18 mouse cellular contexts compared by ENCODE assay signal in genomic region chr7:109039445-109039844, GRCm38 (mm10). TPM values are rescaled to one million over a fixed set of nuclear protein-coding genes. Genes with fewer than 3 reads are reported as not detected.
DNase-seq lines count a peak whose midpoint lies in the region; ATAC-seq and TF ChIP-seq lines count a peak whose summit lies in the region.
"Had no signal": no experiment of that assay in that cellular context is flagged by ENCODE, and none has a peak within 500 bp of the region (broad histone marks: within the 10 kb centered on the region; RNA-seq: fewer than 3 reads in every experiment).

No protein-coding gene starts in this region.

- no peaks in the 10 kb centered on the region for H3K4me1 ChIP-seq in liver, embryonic 11.5 days (replicated peaks; ENCODE audit: control insufficient read depth, insufficient read depth, low read length)
- no peaks in the 10 kb centered on the region for H3K4me1 ChIP-seq in liver, postnatal 0 days (ENCODE audit: insufficient read depth)
- peaks cover 30% of the 10 kb centered on the region for H3K4me1 ChIP-seq in cerebellum, adult 2 months (ENCODE audit: control insufficient read depth, insufficient read depth, low read length)
- no peaks in the 10 kb centered on the region; the same call in 1 of the 2 replicates for H3K4me1 ChIP-seq in forebrain, postnatal 0 days (ENCODE audit: insufficient read depth)
- H3K4me1 ChIP-seq: heart, embryonic 12.5 days; limb, embryonic 12.5 days; neural tube, embryonic 15.5 days had no signal

- H3K4me2 ChIP-seq in liver, embryonic 11.5 days: no peak overlapping the region
- no peak overlapping the region for H3K4me2 ChIP-seq in liver, postnatal 0 days (ENCODE audit: low read depth, low read length)
- no peak overlapping the region for H3K4me2 ChIP-seq in forebrain, postnatal 0 days (ENCODE audit: low read depth)
- H3K4me2 ChIP-seq: heart, embryonic 12.5 days; hindbrain, embryonic 14.5 days; limb, embryonic 12.5 days; neural tube, embryonic 15.5 days had no signal

- H3K4me3 ChIP-seq in liver, embryonic 11.5 days (ENCODE audit: low read depth, low read length): no peak overlapping the region
- H3K4me3 ChIP-seq in liver, postnatal 0 days (ENCODE audit: low read depth, low read length): no peak overlapping the region
- H3K4me3 ChIP-seq in cerebellum, adult 2 months (replicated peaks; ENCODE audit: insufficient read depth, low read depth, low read length): no peak overlapping the region
- H3K4me3 ChIP-seq in forebrain, postnatal 0 days (ENCODE audit: low read depth, low read length): no peak overlapping the region
- H3K4me3 ChIP-seq: erythroblast, embryonic 14.5 days; heart, embryonic 12.5 days; limb, embryonic 12.5 days; neural tube, embryonic 15.5 days had no signal

- no peak for TF ChIP-seq EP300 in liver, postnatal 0 days (IDR thresholded peaks at IDR 0.05; ENCODE audit: low read depth)

- no peak overlapping the region for H3K27ac ChIP-seq in liver, embryonic 11.5 days (ENCODE audit: low read depth, low read length)
- H3K27ac ChIP-seq in liver, postnatal 0 days (ENCODE audit: low read depth): no peak overlapping the region
- H3K27ac ChIP-seq in cerebellum, adult 2 months (ENCODE audit: insufficient read depth, low read length): peak overlapping the region; percentile 93; the same call in 1 of the 2 replicates
- H3K27ac ChIP-seq in forebrain, postnatal 0 days (ENCODE audit: low read depth, low read length): peak overlapping the region; percentile 72
- H3K27ac ChIP-seq: hindbrain, embryonic 14.5 days; kidney, postnatal 0 days; limb, embryonic 12.5 days; neural tube, embryonic 15.5 days; stomach, postnatal 0 days had no signal

- H3K27me3 ChIP-seq in liver, embryonic 11.5 days (replicated peaks; ENCODE audit: control insufficient read depth, insufficient read depth, low read length): no peaks in the 10 kb centered on the region
- no peaks in the 10 kb centered on the region for H3K27me3 ChIP-seq in liver, postnatal 0 days (ENCODE audit: insufficient read depth, low read length)
- H3K27me3 ChIP-seq in cerebellum, adult 2 months (ENCODE audit: control insufficient read depth, insufficient read depth, low read length): no peaks in the 10 kb centered on the region
- no peaks in the 10 kb centered on the region for H3K27me3 ChIP-seq in forebrain, postnatal 0 days (ENCODE audit: insufficient read depth, low read length)
- H3K27me3 ChIP-seq: heart, embryonic 12.5 days; limb, embryonic 12.5 days; neural tube, embryonic 15.5 days had no signal

- H3K9me3 ChIP-seq in liver, embryonic 11.5 days (ENCODE audit: control insufficient read depth, low read length): no peaks in the 10 kb centered on the region
- H3K9me3 ChIP-seq in liver, postnatal 0 days (ENCODE audit: low read length): no peaks in the 10 kb centered on the region
- H3K9me3 ChIP-seq in forebrain, postnatal 0 days (ENCODE audit: low read length): no peaks in the 10 kb centered on the region
- H3K9me3 ChIP-seq: heart, embryonic 12.5 days; limb, embryonic 12.5 days; neural tube, embryonic 15.5 days had no signal

- H3K9ac ChIP-seq in liver, embryonic 11.5 days (ENCODE audit: low read depth, low read length): no peak overlapping the region
- no peak overlapping the region for H3K9ac ChIP-seq in liver, postnatal 0 days (replicated peaks)
- H3K9ac ChIP-seq in forebrain, postnatal 0 days: no peak overlapping the region
- H3K9ac ChIP-seq: heart, embryonic 12.5 days; hindbrain, embryonic 14.5 days; limb, embryonic 12.5 days; neural tube, embryonic 15.5 days had no signal

- TF ChIP-seq CTCF in liver, postnatal 0 days (IDR thresholded peaks at IDR 0.05; ENCODE audit: low read depth): no peak
- no peak for TF ChIP-seq CTCF in cerebellum, adult 2 months (IDR thresholded peaks at IDR 0.05; ENCODE audit: borderline replicate concordance, insufficient read depth, low read depth, low read length)
- TF ChIP-seq CTCF in forebrain, postnatal 0 days (IDR thresholded peaks at IDR 0.05; ENCODE audit: low read depth): no peak

- H3K36me3 ChIP-seq in liver, embryonic 11.5 days (ENCODE audit: control insufficient read depth, insufficient read depth, low read length): no peaks in the 10 kb centered on the region
- no peaks in the 10 kb centered on the region for H3K36me3 ChIP-seq in liver, postnatal 0 days (replicated peaks; ENCODE audit: insufficient read depth, low read length)
- peaks cover 9% of the 10 kb centered on the region; the same call in 1 of the 2 replicates for H3K36me3 ChIP-seq in forebrain, postnatal 0 days (ENCODE audit: insufficient read depth)
- H3K36me3 ChIP-seq: heart, embryonic 12.5 days; limb, embryonic 12.5 days had no signal

- no peak for ATAC-seq in liver, embryonic 11.5 days (replicated peaks; ENCODE audit: low FRiP score)
- ATAC-seq in liver, postnatal 0 days: no peak
- ATAC-seq in forebrain, postnatal 0 days: peak; percentile 95

- peak; percentile 20; the same call in 1 of the 2 replicates for TF ChIP-seq POLR2A in cerebellum, adult 2 months (IDR thresholded peaks at IDR 0.05; ENCODE audit: borderline replicate concordance, insufficient read depth, low read length)

- peak; percentile 17 for DNase-seq in liver, embryonic 11.5 days (ENCODE audit: low spot score)
- DNase-seq in liver, postnatal 0 days: no peak
- peak; percentile 93 to 98 for DNase-seq in cerebellum, adult 2 months
- DNase-seq in forebrain, postnatal 0 days: peak; percentile 91
- DNase-seq in right cerebral cortex, postnatal 25 days: peak; percentile 58
- DNase-seq in lung, postnatal 4 days: no peak
- DNase-seq in embryo, embryonic 10 days (ENCODE audit: low spot score): no peak
- DNase-seq: adrenal gland, postnatal 14 days; embryo, embryonic 11 days; gastrocnemius, postnatal 10 days; lung, adult 2 months had no signal

- 83% methylated on average over 5 of the region's 5 CpGs for WGBS in liver, embryonic 11.5 days
- 77% methylated on average over 5 of the region's 5 CpGs for WGBS in liver, postnatal 0 days (ENCODE audit: insufficient replicate concordance)
- 11% methylated on average over 5 of the region's 5 CpGs for WGBS in cerebellum, adult 2 months
- WGBS in forebrain, postnatal 0 days: 50% methylated on average over 5 of the region's 5 CpGs

RNA-seq across cellular contexts. Expression of gene Ric3, which starts 43.7 kb away (rescaled TPM):
- 1.3 and 2.2 TPM in 2 replicates for polyA plus RNA-seq in liver, embryonic 11.5 days (2014; fragmentation: Nextera tagmentation; extraction: Ambion mirVana)
- 0.33 and 0.36 TPM in 2 replicates for polyA plus RNA-seq in liver, postnatal 0 days (2015; fragmentation: Nextera tagmentation; extraction: Ambion mirVana)
- polyA plus RNA-seq in cerebellum, adult 2 months (2012; rRNA removed): 61.6 and 66.0 TPM in 2 replicates
- total RNA-seq in forebrain, postnatal 0 days (2014; rRNA removed): 42.2 and 61.0 TPM in 2 replicates
- polyA plus RNA-seq in forebrain, postnatal 0 days (2015; fragmentation: Nextera tagmentation; extraction: Ambion mirVana): 26.7 and 32.4 TPM in 2 replicates

Comparison
In these comparisons a context has a peak if more than half of its experiments do, and no peak if none do; other contexts are left out.
1. DNase-seq: peak in liver, embryonic 11.5 days (single experiment), cerebellum, adult 2 months (2 of 2), forebrain, postnatal 0 days (single experiment) and right cerebral cortex, postnatal 25 days (single experiment); none in liver, postnatal 0 days (single experiment), lung, postnatal 4 days (0 of 2) and embryo, embryonic 10 days (single experiment).
2. H3K27ac ChIP-seq: peak in cerebellum, adult 2 months (single experiment) and forebrain, postnatal 0 days (single experiment); none in liver, embryonic 11.5 days (single experiment) and liver, postnatal 0 days (single experiment).